Mouse (Mus musculus): ENCODE measurements around the gene Pah. TPM values are rescaled to one million over a fixed set of nuclear protein-coding genes. Genes with fewer than 3 reads are reported as not detected.
A peak's percentile ranks its signal among the peaks of the same experiment; 100 is the strongest.

The Pah gene
- polyA plus RNA-seq, 1 experiment from 2014 or later, result not detected

GRCm38 (mm10) chr10:87492332-87492660 is 29.3 kb upstream of the Pah start:
- Histone ChIP-seq H3K9me3 (replicated peaks) (no peaks in the 10 kb centered on the region), H3K4me3 (peak overlapping the region; percentile 70), H3K36me3 (no peaks in the 10 kb centered on the region), H3K27ac (peak overlapping the region; percentile 95), H3K4me2 (replicated peaks) (peak overlapping the region; percentile 73), H3K9ac (peak overlapping the region; percentile 86), H3K4me1 (peaks cover 56% of the 10 kb centered on the region), H3K27me3 (peaks cover 48% of the 10 kb centered on the region)
- under 1% methylated on average over 26 of the region's 26 CpGs for WGBS
- ATAC-seq (ENCODE audit: low FRiP score), result no peak

- under 1% methylated on average over 58 of the region's 90 CpGs for WGBS
- H3K27me3 ChIP-seq, result peaks cover 44% of the 10 kb centered on the region
- peaks cover 52% of the 10 kb centered on the region for H3K4me1 ChIP-seq
These were observed 28.7 kb upstream of the Pah start for GRCm38 (mm10) chr10:87492661-87493551.

GRCm38 (mm10) chr10:87493576-87493975 is 28.0 kb upstream of the Pah start, which contains the start of gene Ascl1:
TSS of gene Ascl1 (minus strand) at chr10:87493660.
- peak; percentile 60 for ATAC-seq (ENCODE audit: low FRiP score)
- Histone ChIP-seq H3K4me2 (replicated peaks) (peak within 1 kb of the TSS; percentile 73), H3K4me1 (peaks cover 46% of the 10 kb centered on the region), H3K9me3 (replicated peaks) (no peaks in the 10 kb centered on the region), H3K9ac (peak within 1 kb of the TSS; percentile 86), H3K27me3 (peaks cover 49% of the 10 kb centered on the region), H3K36me3 (no peaks in the 10 kb centered on the region), H3K4me3 (peak within 1 kb of the TSS; percentile 70), H3K27ac (peak within 1 kb of the TSS; percentile 95)
- WGBS, result under 1% methylated on average over 29 of the region's 34 CpGs

More at GRCm38 (mm10) chr10:87492661-87493551, 28.7 kb upstream of the Pah start:
- Histone ChIP-seq H3K36me3 (no peaks in the 10 kb centered on the region), H3K9me3 (replicated peaks) (no peaks in the 10 kb centered on the region), H3K4me2 (replicated peaks) (peak overlapping the region; percentile 73), H3K27ac (peak overlapping the region; percentile 95), H3K4me3 (peak overlapping the region; percentile 70), H3K9ac (peak overlapping the region; percentile 86)
- peak; percentile 9 for ATAC-seq (ENCODE audit: low FRiP score)

GRCm38 (mm10) chr10:87494176-87494575 is 27.4 kb upstream of the Pah start:
- WGBS, result 0% methylated on average over 4 of the region's 4 CpGs
- peaks cover 53% of the 10 kb centered on the region for H3K27me3 ChIP-seq
- peaks cover 42% of the 10 kb centered on the region for H3K4me1 ChIP-seq

GRCm38 (mm10) chr10:87494596-87494995 is 27.0 kb upstream of the Pah start:
- peaks cover 38% of the 10 kb centered on the region for H3K4me1 ChIP-seq

More at GRCm38 (mm10) chr10:87494176-87494575, 27.4 kb upstream of the Pah start:
- ATAC-seq (ENCODE audit: low FRiP score), result peak; percentile 23; the same call in 1 of the 2 replicates
- H3K4me3 ChIP-seq, result peak overlapping the region; percentile 70
- H3K4me2 ChIP-seq (replicated peaks), result peak overlapping the region; percentile 73
- H3K27ac ChIP-seq, result peak overlapping the region; percentile 95
- no peaks in the 10 kb centered on the region for H3K9me3 ChIP-seq (replicated peaks)
- no peaks in the 10 kb centered on the region for H3K36me3 ChIP-seq
- peak overlapping the region; percentile 86 for H3K9ac ChIP-seq

GRCm38 (mm10) chr10:87497056-87497455 is 24.5 kb upstream of the Pah start:
- H3K27me3 ChIP-seq, result peaks cover 65% of the 10 kb centered on the region
- no peaks in the 10 kb centered on the region for H3K9me3 ChIP-seq (replicated peaks)
- no peak overlapping the region for H3K9ac ChIP-seq
- no peak for ATAC-seq (ENCODE audit: low FRiP score)
- no peak overlapping the region for H3K4me3 ChIP-seq
- no peaks in the 10 kb centered on the region for H3K36me3 ChIP-seq
- WGBS, result 98% methylated on average over 2 of the region's 2 CpGs
- H3K27ac ChIP-seq, result no peak overlapping the region
- H3K4me1 ChIP-seq, result peaks cover 29% of the 10 kb centered on the region
- no peak overlapping the region for H3K4me2 ChIP-seq (replicated peaks)

More at GRCm38 (mm10) chr10:87494596-87494995, 27.0 kb upstream of the Pah start:
- H3K27me3 ChIP-seq, result peaks cover 57% of the 10 kb centered on the region
- H3K4me3 ChIP-seq, result peak overlapping the region; percentile 70
- ATAC-seq (ENCODE audit: low FRiP score), result peak; percentile 39; the same call in 1 of the 2 replicates
- peak overlapping the region; percentile 86 for H3K9ac ChIP-seq
- H3K4me2 ChIP-seq (replicated peaks), result peak overlapping the region; percentile 73
- no peaks in the 10 kb centered on the region for H3K36me3 ChIP-seq
- no peaks in the 10 kb centered on the region for H3K9me3 ChIP-seq (replicated peaks)
- under 1% methylated on average over 16 of the region's 18 CpGs for WGBS
- H3K27ac ChIP-seq, result peak overlapping the region; percentile 95

- peak; percentile 63 for ATAC-seq (ENCODE audit: low FRiP score)
- H3K27me3 ChIP-seq, result peaks cover 64% of the 10 kb centered on the region
These were observed 20.5 kb upstream of the Pah start for GRCm38 (mm10) chr10:87500926-87501658.

GRCm38 (mm10) chr10:87501659-87502042 is 19.9 kb upstream of the Pah start:
- H3K4me3 ChIP-seq, result peak overlapping the region; percentile 15
- peak overlapping the region; percentile 36 for H3K9ac ChIP-seq
- H3K27ac ChIP-seq, result no peak overlapping the region
- no peaks in the 10 kb centered on the region for H3K36me3 ChIP-seq
- H3K4me1 ChIP-seq, result peaks cover 16% of the 10 kb centered on the region
- WGBS, result 4% methylated on average over 7 of the region's 7 CpGs
- no peaks in the 10 kb centered on the region for H3K9me3 ChIP-seq (replicated peaks)
- H3K27me3 ChIP-seq, result peaks cover 62% of the 10 kb centered on the region
- peak; percentile 64 for ATAC-seq (ENCODE audit: low FRiP score)
- peak overlapping the region; percentile 50 for H3K4me2 ChIP-seq (replicated peaks)

More at GRCm38 (mm10) chr10:87500926-87501658, 20.5 kb upstream of the Pah start:
- Histone ChIP-seq H3K4me2 (replicated peaks) (peak overlapping the region; percentile 50), H3K36me3 (no peaks in the 10 kb centered on the region), H3K9me3 (replicated peaks) (no peaks in the 10 kb centered on the region), H3K9ac (peak overlapping the region; percentile 36; the same call in 1 of the 2 replicates), H3K4me1 (peaks cover 16% of the 10 kb centered on the region), H3K4me3 (peak overlapping the region; percentile 15), H3K27ac (no peak overlapping the region)
- WGBS, result 10% methylated on average over 20 of the region's 20 CpGs

- Histone ChIP-seq H3K4me1 (peaks cover 16% of the 10 kb centered on the region), H3K36me3 (no peaks in the 10 kb centered on the region), H3K4me2 (replicated peaks) (peak overlapping the region; percentile 50; the same call in 1 of the 2 replicates), H3K27ac (no peak overlapping the region), H3K9ac (no peak overlapping the region), H3K9me3 (replicated peaks) (no peaks in the 10 kb centered on the region), H3K27me3 (peaks cover 55% of the 10 kb centered on the region), H3K4me3 (no peak overlapping the region)
- 12% methylated on average over 5 of the region's 5 CpGs for whole genome bisulfite sequencing
- ATAC-seq (ENCODE audit: low FRiP score), result peak; percentile 42; the same call in 1 of the 2 replicates
These were observed 19.3 kb upstream of the Pah start for GRCm38 (mm10) chr10:87502283-87502682.

GRCm38 (mm10) chr10:87503946-87504345 is 17.6 kb upstream of the Pah start:
- Histone ChIP-seq H3K4me2 (replicated peaks) (peak overlapping the region; percentile 24; the same call in 1 of the 2 replicates), H3K27me3 (peaks cover 43% of the 10 kb centered on the region), H3K27ac (no peak overlapping the region), H3K36me3 (no peaks in the 10 kb centered on the region), H3K4me3 (no peak overlapping the region), H3K9me3 (replicated peaks) (no peaks in the 10 kb centered on the region), H3K4me1 (peaks cover 16% of the 10 kb centered on the region), H3K9ac (no peak overlapping the region)
- peak; percentile 29; the same call in 1 of the 2 replicates for ATAC-seq (ENCODE audit: low FRiP score)
- WGBS, result 2% methylated on average over 10 of the region's 10 CpGs

GRCm38 (mm10) chr10:87508581-87508980 is 13.0 kb upstream of the Pah start:
- no peak for ATAC-seq (ENCODE audit: low FRiP score)
- WGBS, result 91% methylated on average over 4 of the region's 4 CpGs
- H3K27ac ChIP-seq, result no peak overlapping the region

GRCm38 (mm10) chr10:87513052-87513451 is 8.5 kb upstream of the Pah start:
- Histone ChIP-seq H3K4me2 (replicated peaks) (no peak overlapping the region), H3K27me3 (no peaks in the 10 kb centered on the region), H3K4me3 (no peak overlapping the region), H3K9ac (no peak overlapping the region), H3K27ac (no peak overlapping the region), H3K9me3 (replicated peaks) (no peaks in the 10 kb centered on the region), H3K36me3 (no peaks in the 10 kb centered on the region), H3K4me1 (no peaks in the 10 kb centered on the region)
- 0 out of 2 replicates have a peak, but pooled peaks have one; percentile 46 for ATAC-seq (ENCODE audit: low FRiP score)

More at GRCm38 (mm10) chr10:87508581-87508980, 13.0 kb upstream of the Pah start:
- Histone ChIP-seq H3K9ac (no peak overlapping the region), H3K9me3 (replicated peaks) (no peaks in the 10 kb centered on the region), H3K4me1 (no peaks in the 10 kb centered on the region), H3K36me3 (no peaks in the 10 kb centered on the region), H3K4me2 (replicated peaks) (no peak overlapping the region), H3K4me3 (no peak overlapping the region), H3K27me3 (peaks cover 10% of the 10 kb centered on the region)

Data from hindbrain, embryonic 12.5 days (tissue).